Mouse (Mus musculus): ENCODE measurements at regions not wholly inside any gene's neighbourhood (a gene's known extent, or its start where the extent isn't known, plus 50 kb on each side); places are given as distances from the start of the nearest gene placed in this dataset.

- no peak for DNase-seq
Observed at GRCm38 (mm10) chr15:42082436-42082835, 1948.3 kb downstream of the 9330182O14Rik start.

GRCm38 (mm10) chr15:42100730-42101129, 1966.6 kb downstream of the 9330182O14Rik start:
- DNase-seq, result no peak

GRCm38 (mm10) chr15:42104816-42105215, 1970.7 kb downstream of the 9330182O14Rik start:
- DNase-seq, result no peak

- no peak for DNase-seq
Observed at GRCm38 (mm10) chr15:42107106-42107505, 1972.9 kb downstream of the 9330182O14Rik start.

- no peak for DNase-seq
Observed at GRCm38 (mm10) chr15:42111811-42112210, 1977.6 kb downstream of the 9330182O14Rik start.

GRCm38 (mm10) chr15:42127471-42127870, 1993.3 kb downstream of the 9330182O14Rik start:
- DNase-seq, result no peak

- no peak for DNase-seq
Observed at GRCm38 (mm10) chr15:42128976-42129375, 1994.8 kb downstream of the 9330182O14Rik start.

GRCm38 (mm10) chr15:42166546-42166945, 2032.4 kb downstream of the 9330182O14Rik start:
- no peak for DNase-seq

- peak; percentile 42 to 51 for DNase-seq
Observed at GRCm38 (mm10) chr15:42177766-42178165, 2043.6 kb downstream of the 9330182O14Rik start.

GRCm38 (mm10) chr15:42207187-42207846, 2073.2 kb downstream of the 9330182O14Rik start:
- DNase-seq, result no peak

GRCm38 (mm10) chr15:42219496-42219895, 2085.3 kb downstream of the 9330182O14Rik start:
- DNase-seq, result peak; percentile 2 to 17

- DNase-seq, result no peak
Observed at GRCm38 (mm10) chr15:42220005-42220404, 2085.8 kb downstream of the 9330182O14Rik start.

GRCm38 (mm10) chr15:42225006-42225405, 2090.8 kb downstream of the 9330182O14Rik start:
- DNase-seq, result no peak

- DNase-seq, result no peak
Observed at GRCm38 (mm10) chr15:42231692-42232091, 2097.5 kb downstream of the 9330182O14Rik start.

- no peak for DNase-seq
Observed at GRCm38 (mm10) chr15:42246812-42247211, 2112.6 kb downstream of the 9330182O14Rik start.

GRCm38 (mm10) chr15:42252730-42253330, 2118.7 kb downstream of the 9330182O14Rik start:
- DNase-seq, result no peak

- DNase-seq, result no peak
Observed at GRCm38 (mm10) chr15:42256343-42256742, 2122.2 kb downstream of the 9330182O14Rik start.

- no peak for DNase-seq
Observed at GRCm38 (mm10) chr15:42275117-42275516, 2141.0 kb downstream of the 9330182O14Rik start.

- no peak for DNase-seq
Observed at GRCm38 (mm10) chr15:42277247-42277646, 2143.1 kb downstream of the 9330182O14Rik start.

GRCm38 (mm10) chr15:42280810-42281209, 2146.6 kb downstream of the 9330182O14Rik start:
- DNase-seq, result no peak

GRCm38 (mm10) chr15:42296406-42296805, 2162.2 kb downstream of the 9330182O14Rik start:
- DNase-seq, result no peak

- DNase-seq, result no peak
Observed at GRCm38 (mm10) chr15:42297430-42297829, 2163.3 kb downstream of the 9330182O14Rik start.

- no peak for DNase-seq
Observed at GRCm38 (mm10) chr15:42301956-42302355, 2167.8 kb downstream of the 9330182O14Rik start.

- no peak for DNase-seq
Observed at GRCm38 (mm10) chr15:42304097-42304496, 2169.9 kb downstream of the 9330182O14Rik start.

GRCm38 (mm10) chr15:42309586-42309985, 2175.4 kb downstream of the 9330182O14Rik start:
- no peak for DNase-seq

All from B cell, adult 2 months (primary cell).